Mouse (Mus musculus) midbrain, embryonic 15.5 days (tissue): Measurements from ENCODE around the gene Pax9. TPM values are rescaled to one million over a fixed set of nuclear protein-coding genes. Genes with fewer than 3 reads are reported as not detected.

Experiments used
- ATAC-seq: fragments of 200-750 bp; cut with Nextera tagmentation; replicated peaks from 2 replicates; pipeline ENCODE4 v1.8.0; 2017; ENCODE audit warnings: moderate TSS enrichment
- H3K27ac ChIP-seq: fragments of 300-500 bp; sonication (generic); 2 replicates; pipeline ENCODE4 v1.5.1; 2015; ENCODE audit warnings: mild to moderate bottlenecking, inconsistent platforms
- H3K27me3 ChIP-seq: fragments of 300-500 bp; sonication (generic); replicated peaks from 2 replicates; pipeline ENCODE4 v1.6.1; 2015; ENCODE audit warnings: inconsistent platforms
- H3K36me3 ChIP-seq: fragments of 300-500 bp; sonication (generic); replicated peaks from 2 replicates; pipeline ENCODE4 v1.6.1; 2015; ENCODE audit warnings: inconsistent platforms
- H3K4me1 ChIP-seq: fragments of 300-500 bp; sonication (generic); 2 replicates; pipeline ENCODE4 v1.6.1; 2015; ENCODE audit warnings: inconsistent platforms
- H3K4me2 ChIP-seq: fragments of 300-500 bp; sonication (generic); 2 replicates; pipeline ENCODE4 v1.6.1; 2015; ENCODE audit warnings: inconsistent platforms, mild to moderate bottlenecking, moderate library complexity
- H3K4me3 ChIP-seq: fragments of 300-500 bp; sonication (generic); 2 replicates; pipeline ENCODE4 v1.5.1; 2015; ENCODE audit warnings: mild to moderate bottlenecking, inconsistent platforms
- H3K9ac ChIP-seq: fragments of 300-500 bp; sonication (generic); 2 replicates; pipeline ENCODE4 v1.6.1; 2015; ENCODE audit warnings: mild to moderate bottlenecking, inconsistent platforms
- H3K9me3 ChIP-seq: fragments of 300-500 bp; sonication (generic); 2 replicates; pipeline ENCODE4 v1.6.1; 2016; ENCODE audit warnings: inconsistent platforms
- WGBS: fragments of 180-500 bp; shearing (Covaris S2); methylation state at CpG from one replicate; pipeline ENCODE4 v1.1.7; 2015; ENCODE audit warnings: mixed read lengths; 5-methylcytosine and 5-hydroxymethylcytosine counted together
- polyA plus RNA-seq: library from polyadenylated mRNA; unstranded; fragments of >200 nt; fragmentation: Nextera tagmentation; extraction: Ambion mirVana; gene quantifications from 2 replicates; pipeline ENCODE4 v1.2.1, GENCODE M21; 2015

Gene Pax9
- polyA plus RNA-seq, 1 experiment from 2014 or later = not detected

DNA sequence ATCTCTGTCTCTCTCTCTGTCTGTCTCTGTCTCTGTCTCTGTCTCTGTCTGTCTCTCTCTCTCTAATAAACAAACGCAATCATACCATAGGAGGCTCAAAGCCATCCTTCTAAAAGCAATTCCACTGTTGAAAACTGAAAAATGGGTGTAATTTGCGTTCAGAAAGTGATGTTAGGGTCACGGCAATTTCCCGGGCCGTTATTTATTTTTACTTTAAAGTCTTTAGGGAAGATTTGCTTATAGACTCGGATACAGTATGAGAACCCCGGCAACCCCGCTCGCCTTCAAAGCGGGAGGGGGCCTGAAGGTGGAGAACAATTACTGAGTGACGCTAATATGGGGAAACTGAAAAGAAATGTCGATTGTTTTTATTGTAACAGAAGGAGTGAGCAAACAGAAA lies 566 bp upstream of the Pax9 start:
- H3K9me3 ChIP-seq = no peaks in the 10 kb centered on the region
- no peak overlapping the region for H3K27ac ChIP-seq
- ATAC-seq = no peak
- 1% methylated on average over 12 of the region's 12 CpGs for WGBS
- peaks cover 19% of the 10 kb centered on the region for H3K4me1 ChIP-seq
- H3K4me2 ChIP-seq = no peak overlapping the region
- no peaks in the 10 kb centered on the region for H3K36me3 ChIP-seq
- no peak overlapping the region for H3K9ac ChIP-seq
- H3K27me3 ChIP-seq = peaks cover 93% of the 10 kb centered on the region
- no peak overlapping the region for H3K4me3 ChIP-seq

DNA sequence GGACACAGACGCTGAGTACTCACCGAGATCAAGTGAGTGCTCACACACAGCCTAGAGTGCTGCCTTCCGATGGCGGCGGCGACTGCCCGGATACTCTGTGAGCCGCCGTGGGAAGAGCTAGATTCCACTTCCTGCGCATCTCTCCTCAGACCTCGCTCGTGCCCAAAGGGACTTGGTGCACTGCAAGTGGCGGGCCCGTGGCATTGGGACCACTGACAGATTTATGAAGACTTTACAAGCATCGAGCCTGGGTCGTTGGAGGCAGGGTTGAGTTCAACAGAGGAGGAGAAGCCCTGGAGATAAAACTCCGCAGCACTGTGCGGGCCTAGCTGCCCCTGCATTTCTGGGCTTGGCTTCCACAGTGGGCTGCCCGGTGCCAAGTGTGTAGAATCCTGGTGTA lies 969 bp downstream of the Pax9 start:
- no peak overlapping the region for H3K4me2 ChIP-seq
- WGBS = 2% methylated on average over 19 of the region's 19 CpGs

GRCm38 (mm10) chr12:56693411-56694098 lies 2.0 kb downstream of the Pax9 start:
- Histone ChIP-seq H3K4me1 (peaks cover 30% of the 10 kb centered on the region), H3K36me3 (no peaks in the 10 kb centered on the region), H3K4me3 (no peak overlapping the region), H3K9me3 (no peaks in the 10 kb centered on the region), H3K9ac (no peak overlapping the region), H3K27ac (no peak overlapping the region), H3K4me2 (no peak overlapping the region), H3K27me3 (peaks cover 97% of the 10 kb centered on the region)
- ATAC-seq = no peak
- WGBS = 4% methylated on average over 14 of the region's 14 CpGs

More for the DNA sequence above, 969 bp downstream of the Pax9 start:
- no peaks in the 10 kb centered on the region for H3K9me3 ChIP-seq
- H3K9ac ChIP-seq = no peak overlapping the region
- no peak for ATAC-seq
- peaks cover 30% of the 10 kb centered on the region for H3K4me1 ChIP-seq
- no peaks in the 10 kb centered on the region for H3K36me3 ChIP-seq
- no peak overlapping the region for H3K27ac ChIP-seq
- H3K4me3 ChIP-seq = no peak overlapping the region
- peaks cover 96% of the 10 kb centered on the region for H3K27me3 ChIP-seq

DNA sequence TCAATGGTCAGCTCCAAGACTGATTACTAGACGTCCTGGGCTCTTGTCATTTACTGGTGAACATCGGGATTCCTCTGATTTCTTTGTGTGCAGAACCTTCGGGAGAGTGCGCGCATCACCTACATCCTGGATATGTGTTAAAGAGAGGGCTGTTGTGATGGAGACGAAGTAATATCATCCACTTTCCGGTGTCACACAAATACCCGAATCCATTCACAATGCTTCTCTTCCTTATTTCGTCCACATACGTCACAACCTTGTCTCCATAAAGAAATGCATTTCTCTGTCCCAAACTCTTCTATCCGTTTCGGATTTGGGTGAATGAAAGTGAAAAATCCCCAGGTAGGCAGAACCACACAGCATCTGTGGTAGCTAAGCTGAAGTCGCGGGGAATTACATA lies 2.8 kb downstream of the Pax9 start:
- Histone ChIP-seq H3K36me3 (no peaks in the 10 kb centered on the region), H3K4me2 (no peak overlapping the region), H3K4me1 (peaks cover 30% of the 10 kb centered on the region), H3K9me3 (no peaks in the 10 kb centered on the region), H3K9ac (no peak overlapping the region), H3K4me3 (no peak overlapping the region), H3K27ac (no peak overlapping the region), H3K27me3 (peaks cover 96% of the 10 kb centered on the region)
- WGBS = 2% methylated on average over 14 of the region's 14 CpGs
- ATAC-seq = no peak

DNA sequence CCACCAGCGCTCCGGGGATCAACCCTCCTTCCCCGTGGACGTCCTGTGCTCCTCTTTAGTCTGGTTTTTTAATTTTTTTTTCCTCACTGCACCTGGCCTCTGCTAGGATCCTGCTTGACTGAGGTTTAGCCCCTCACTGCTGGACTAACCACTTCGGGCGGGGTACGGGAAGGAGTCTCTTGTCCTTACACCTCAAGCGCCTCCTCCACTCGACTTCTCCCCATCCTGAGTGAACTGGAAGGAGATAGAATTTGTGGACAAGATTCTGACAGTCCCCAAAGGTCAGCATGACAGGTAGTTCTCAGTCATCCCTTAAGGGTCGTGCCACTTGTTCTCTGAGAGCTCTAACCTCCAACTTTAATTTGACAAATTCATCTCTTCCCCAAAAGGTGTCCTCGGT lies 3.4 kb downstream of the Pax9 start:
- no peak overlapping the region for H3K27ac ChIP-seq
- H3K9me3 ChIP-seq = no peaks in the 10 kb centered on the region
- peak overlapping the region; percentile 17; the same call in 1 of the 2 replicates for H3K4me3 ChIP-seq
- H3K4me1 ChIP-seq = peaks cover 30% of the 10 kb centered on the region
- H3K36me3 ChIP-seq = no peaks in the 10 kb centered on the region
- 1% methylated on average over 11 of the region's 11 CpGs for WGBS
- no peak for ATAC-seq
- peaks cover 96% of the 10 kb centered on the region for H3K27me3 ChIP-seq
- H3K9ac ChIP-seq = no peak overlapping the region
- peak overlapping the region; percentile 25; the same call in 1 of the 2 replicates for H3K4me2 ChIP-seq

- WGBS = under 1% methylated on average over 41 of the region's 41 CpGs
- H3K4me1 ChIP-seq = peaks cover 30% of the 10 kb centered on the region
- H3K9ac ChIP-seq = no peak overlapping the region
- H3K27me3 ChIP-seq = peaks cover 96% of the 10 kb centered on the region
- H3K4me3 ChIP-seq = peak overlapping the region; percentile 17; the same call in 1 of the 2 replicates
- H3K9me3 ChIP-seq = no peaks in the 10 kb centered on the region
- peak; percentile 83 for ATAC-seq
- no peak overlapping the region for H3K27ac ChIP-seq
- peak overlapping the region; percentile 25 for H3K4me2 ChIP-seq
- H3K36me3 ChIP-seq = no peaks in the 10 kb centered on the region
Measured at GRCm38 (mm10) chr12:56695358-56696173, 4.0 kb downstream of the Pax9 start.

DNA sequence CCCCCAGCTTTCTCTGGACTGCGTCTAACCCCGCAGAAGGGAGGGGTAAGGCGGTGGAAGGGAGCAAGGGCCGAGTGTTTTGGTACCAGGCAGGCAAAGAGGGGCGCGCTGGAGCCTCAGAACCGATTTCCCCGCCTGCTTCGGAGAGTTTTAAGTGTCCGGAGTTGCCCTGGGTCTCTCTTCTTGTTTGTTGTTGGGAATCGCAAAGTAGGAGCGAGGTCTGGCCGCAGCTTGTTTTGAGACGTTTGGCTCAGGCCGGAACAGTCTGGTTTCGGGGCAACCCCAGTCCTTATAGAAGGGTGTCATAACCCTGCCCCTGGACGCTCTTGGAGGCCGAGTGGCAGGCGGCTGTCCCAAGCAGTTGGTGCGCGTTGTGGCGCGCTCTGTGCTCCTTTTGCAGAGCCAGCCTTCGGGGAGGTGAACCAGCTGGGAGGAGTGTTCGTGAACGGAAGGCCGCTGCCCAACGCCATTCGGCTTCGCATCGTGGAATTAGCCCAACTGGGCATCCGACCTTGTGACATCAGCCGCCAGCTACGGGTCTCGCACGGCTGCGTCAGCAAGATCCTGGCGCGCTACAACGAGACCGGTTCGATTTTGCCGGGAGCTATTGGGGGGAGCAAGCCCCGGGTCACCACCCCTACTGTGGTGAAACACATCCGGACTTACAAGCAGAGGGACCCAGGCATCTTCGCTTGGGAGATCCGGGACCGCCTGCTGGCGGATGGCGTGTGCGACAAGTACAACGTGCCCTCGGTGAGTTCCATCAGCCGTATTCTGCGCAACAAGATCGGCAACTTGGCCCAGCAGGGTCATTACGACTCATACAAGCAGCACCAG lies 4.8 kb downstream of the Pax9 start:
- H3K9ac ChIP-seq = no peak overlapping the region
- peaks cover 95% of the 10 kb centered on the region for H3K27me3 ChIP-seq
- peak overlapping the region; percentile 12; the same call in 1 of the 2 replicates for H3K4me2 ChIP-seq
- H3K4me1 ChIP-seq = peaks cover 28% of the 10 kb centered on the region
- 0 out of 2 replicates have a peak, but pooled peaks have one; percentile 9 for ATAC-seq
- H3K4me3 ChIP-seq = no peak overlapping the region; the same call in 1 of the 2 replicates
- WGBS = under 1% methylated on average over 57 of the region's 57 CpGs
- no peak overlapping the region for H3K27ac ChIP-seq
- H3K9me3 ChIP-seq = no peaks in the 10 kb centered on the region
- H3K36me3 ChIP-seq = no peaks in the 10 kb centered on the region

DNA sequence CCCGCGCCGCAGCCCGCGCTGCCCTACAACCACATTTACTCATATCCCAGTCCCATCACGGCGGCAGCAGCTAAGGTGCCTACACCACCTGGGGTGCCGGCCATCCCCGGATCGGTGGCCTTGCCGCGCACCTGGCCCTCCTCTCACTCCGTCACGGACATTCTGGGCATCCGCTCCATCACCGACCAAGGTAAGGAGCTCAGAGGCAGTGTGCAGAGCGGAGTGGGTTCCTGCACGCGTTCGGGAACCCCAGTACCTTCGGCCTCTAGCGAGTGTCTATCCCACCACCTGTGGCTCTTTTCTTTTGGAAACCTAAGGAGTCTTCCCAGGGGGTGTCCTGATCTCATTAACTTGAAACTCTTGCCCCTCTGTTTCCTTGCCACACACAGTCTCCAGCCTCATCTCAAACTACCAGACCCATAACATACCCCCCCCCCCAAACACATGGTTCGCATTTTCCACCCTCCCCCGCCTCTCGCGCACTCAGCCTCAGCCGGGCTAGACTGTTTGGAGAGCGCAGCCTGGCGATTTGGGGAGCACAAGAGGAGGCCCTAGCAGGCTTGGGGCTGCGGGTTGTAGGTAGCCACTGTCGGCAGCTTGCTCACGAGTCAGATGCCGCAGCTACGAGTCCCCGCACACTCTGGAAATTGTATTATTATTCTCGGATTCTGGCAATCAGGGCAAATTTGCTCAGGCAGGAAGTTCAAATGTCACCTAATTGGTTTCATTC lies 5.6 kb downstream of the Pax9 start:
- Histone ChIP-seq H3K27ac (no peak overlapping the region), H3K4me3 (no peak overlapping the region), H3K9ac (no peak overlapping the region), H3K36me3 (no peaks in the 10 kb centered on the region), H3K9me3 (no peaks in the 10 kb centered on the region), H3K4me1 (peaks cover 25% of the 10 kb centered on the region), H3K4me2 (no peak overlapping the region), H3K27me3 (peaks cover 90% of the 10 kb centered on the region)
- under 1% methylated on average over 36 of the region's 36 CpGs for WGBS
- no peak for ATAC-seq

- no peak for ATAC-seq
- Histone ChIP-seq H3K4me3 (no peak overlapping the region), H3K9ac (no peak overlapping the region), H3K27ac (no peak overlapping the region), H3K4me2 (no peak overlapping the region), H3K4me1 (peaks cover 22% of the 10 kb centered on the region), H3K9me3 (no peaks in the 10 kb centered on the region), H3K36me3 (no peaks in the 10 kb centered on the region), H3K27me3 (peaks cover 90% of the 10 kb centered on the region)
- WGBS = 1% methylated on average over 12 of the region's 12 CpGs
Measured at GRCm38 (mm10) chr12:56697785-56698184, 6.2 kb downstream of the Pax9 start.

GRCm38 (mm10) chr12:56698191-56698980 lies 6.8 kb downstream of the Pax9 start:
- peaks cover 22% of the 10 kb centered on the region for H3K4me1 ChIP-seq
- H3K36me3 ChIP-seq = no peaks in the 10 kb centered on the region
- no peak overlapping the region for H3K4me3 ChIP-seq
- no peaks in the 10 kb centered on the region for H3K9me3 ChIP-seq
- H3K27me3 ChIP-seq = peaks cover 85% of the 10 kb centered on the region
- H3K9ac ChIP-seq = no peak overlapping the region
- no peak for ATAC-seq
- H3K4me2 ChIP-seq = no peak overlapping the region
- H3K27ac ChIP-seq = no peak overlapping the region
- 6% methylated on average over 8 of the region's 8 CpGs for WGBS

DNA sequence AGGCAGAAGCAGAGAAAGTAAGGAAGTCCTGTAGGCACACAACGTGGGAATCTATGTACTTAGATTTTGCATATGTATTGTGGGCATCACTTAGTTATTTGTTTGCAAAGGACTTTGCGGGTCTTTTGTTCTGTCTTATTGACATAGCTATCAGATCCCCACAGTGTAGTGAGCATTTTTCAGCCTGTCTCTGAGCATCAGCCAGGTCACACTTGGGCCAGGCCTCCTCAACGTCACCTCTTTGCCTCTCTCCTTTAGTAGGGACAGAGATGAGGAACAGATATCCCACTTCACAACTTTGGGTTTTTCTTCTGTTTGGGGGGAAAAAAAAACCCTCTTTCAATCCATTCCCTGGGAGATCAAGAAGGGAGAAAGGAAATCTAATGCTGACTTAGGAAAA lies 7.8 kb downstream of the Pax9 start:
- 5% methylated on average over 3 of the region's 3 CpGs for WGBS
- H3K27me3 ChIP-seq = peaks cover 82% of the 10 kb centered on the region
- ATAC-seq = no peak
- H3K27ac ChIP-seq = no peak overlapping the region
- H3K9me3 ChIP-seq = no peaks in the 10 kb centered on the region
- H3K4me3 ChIP-seq = no peak overlapping the region
- no peaks in the 10 kb centered on the region for H3K36me3 ChIP-seq
- no peak overlapping the region for H3K9ac ChIP-seq
- H3K4me2 ChIP-seq = no peak overlapping the region
- H3K4me1 ChIP-seq = peaks cover 22% of the 10 kb centered on the region
